Mouse (Mus musculus): ENCODE measurements around the gene Col12a1. TPM values are rescaled to one million over a fixed set of nuclear protein-coding genes. Genes with fewer than 3 reads are reported as not detected.
"Not testable (repeated sequence)": the region's sequence is repeated elsewhere in the genome, so short reads cannot be mapped to it uniquely, and the experiment has no call there.

Col12a1 gene
- polyA plus RNA-seq, 1 experiment from 2014 or later = 7.3 TPM

DNA sequence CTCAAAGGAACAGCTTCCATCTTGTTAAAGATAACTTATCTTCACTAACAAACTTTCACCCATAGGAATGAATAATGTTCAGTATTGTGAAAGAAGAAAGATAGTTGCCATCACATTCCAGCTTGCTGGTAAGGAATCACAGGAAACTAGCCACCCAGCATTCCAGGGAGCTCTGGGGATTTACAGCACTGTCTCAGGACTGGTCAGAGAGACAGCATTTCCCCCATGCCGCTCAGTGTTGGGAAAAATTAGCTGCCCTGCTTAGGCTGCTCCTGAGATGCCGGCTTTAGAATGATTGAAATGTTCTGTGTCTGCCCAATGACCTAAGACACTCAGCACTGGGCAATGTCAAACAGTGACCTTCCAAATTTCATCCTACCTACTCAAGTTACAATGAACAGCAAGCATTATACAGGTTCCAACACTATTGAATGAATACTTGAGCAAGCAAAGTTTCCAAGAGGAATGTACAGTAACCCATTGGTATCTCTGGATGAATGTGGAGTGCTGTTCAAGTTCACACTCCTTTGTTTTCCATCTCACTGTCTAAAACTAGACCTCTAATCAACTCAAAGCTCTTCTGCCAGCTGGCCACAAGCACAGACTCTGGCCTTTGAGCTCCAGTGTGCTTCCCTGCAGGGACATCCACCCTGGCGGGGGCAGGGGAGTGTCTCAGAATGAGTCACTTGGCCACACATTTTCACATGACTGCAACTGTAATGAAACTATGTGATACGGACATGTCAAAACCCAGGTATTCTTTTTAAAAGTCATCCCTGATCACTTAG is 38.0 kb downstream of the Col12a1 start:
- H3K4me1 ChIP-seq = peaks cover 8% of the 10 kb centered on the region
- no peaks in the 10 kb centered on the region for H3K36me3 ChIP-seq (replicated peaks)
- WGBS = 56% methylated on average over 4 of the region's 4 CpGs
- H3K27me3 ChIP-seq (replicated peaks; ENCODE audit: low read depth, poor library complexity, severe bottlenecking) = no peaks in the 10 kb centered on the region
- H3K4me3 ChIP-seq = no peak overlapping the region
- no peak overlapping the region for H3K27ac ChIP-seq (replicated peaks)
- H3K9me3 ChIP-seq = no peaks in the 10 kb centered on the region
- DNase-seq (ENCODE audit: low spot score) = no peak

DNA sequence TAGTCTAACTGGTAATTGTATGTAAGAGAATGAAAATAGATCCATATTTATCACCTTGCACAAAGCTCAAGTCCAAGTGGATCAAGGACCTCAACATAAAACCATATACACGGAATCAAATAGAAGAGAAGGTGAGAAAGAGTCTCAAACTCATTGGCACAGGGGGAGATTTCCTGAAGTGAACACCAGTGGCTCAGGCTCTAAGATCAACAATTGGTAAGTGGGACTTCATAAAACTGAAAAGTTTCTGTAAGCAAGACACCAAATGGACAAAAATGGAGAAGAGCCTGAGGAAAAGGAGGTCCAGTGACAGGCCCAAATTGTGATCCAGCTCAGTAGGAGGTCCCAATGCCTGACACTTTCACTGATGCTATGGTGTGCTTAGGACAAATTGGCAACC is 49.8 kb downstream of the Col12a1 start:
- H3K4me1 ChIP-seq; H3K27ac ChIP-seq (replicated peaks); H3K9me3 ChIP-seq; H3K36me3 ChIP-seq (replicated peaks); H3K4me3 ChIP-seq; DNase-seq (ENCODE audit: low spot score); H3K27me3 ChIP-seq (replicated peaks; ENCODE audit: low read depth, poor library complexity, severe bottlenecking): not testable (repeated sequence)
- WGBS = 83% methylated on average over 1 of the region's 1 CpGs

GRCm38 (mm10) chr9:79653327-79654150 is 65.1 kb downstream of the Col12a1 start:
- Histone ChIP-seq H3K27me3 (replicated peaks; ENCODE audit: low read depth, poor library complexity, severe bottlenecking) (no peaks in the 10 kb centered on the region), H3K9me3 (no peaks in the 10 kb centered on the region), H3K4me3 (no peak overlapping the region), H3K27ac (replicated peaks) (no peak overlapping the region), H3K4me1 (no peaks in the 10 kb centered on the region), H3K36me3 (replicated peaks) (no peaks in the 10 kb centered on the region)
- WGBS = 87% methylated on average over 16 of the region's 16 CpGs
- no peak for DNase-seq (ENCODE audit: low spot score)

DNA sequence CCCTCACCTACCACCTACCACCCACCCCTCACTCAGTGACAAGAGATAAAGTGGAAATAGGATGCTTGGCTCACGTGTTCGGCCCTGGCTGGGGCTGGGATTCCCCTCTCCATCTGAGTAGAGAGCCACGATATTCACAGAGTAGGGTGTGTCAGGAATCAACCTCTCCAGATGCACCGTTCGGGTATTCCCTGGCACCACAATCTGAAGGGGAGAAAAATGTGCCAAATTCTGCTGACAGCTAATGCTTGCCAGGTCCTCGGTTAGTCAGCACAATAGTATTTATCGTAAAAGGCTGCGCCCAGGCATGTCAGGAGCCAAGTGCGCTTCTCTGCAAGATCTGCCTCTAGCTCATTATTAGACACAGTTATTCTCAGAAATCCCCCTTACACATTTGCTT is 70.0 kb downstream of the Col12a1 start:
- no peaks in the 10 kb centered on the region for H3K4me1 ChIP-seq
- H3K36me3 ChIP-seq (replicated peaks) = no peaks in the 10 kb centered on the region
- DNase-seq (ENCODE audit: low spot score) = no peak
- 91% methylated on average over 9 of the region's 9 CpGs for WGBS
- no peaks in the 10 kb centered on the region for H3K27me3 ChIP-seq (replicated peaks; ENCODE audit: low read depth, poor library complexity, severe bottlenecking)
- H3K9me3 ChIP-seq = no peaks in the 10 kb centered on the region
- H3K27ac ChIP-seq (replicated peaks) = no peak overlapping the region
- no peak overlapping the region for H3K4me3 ChIP-seq

DNA sequence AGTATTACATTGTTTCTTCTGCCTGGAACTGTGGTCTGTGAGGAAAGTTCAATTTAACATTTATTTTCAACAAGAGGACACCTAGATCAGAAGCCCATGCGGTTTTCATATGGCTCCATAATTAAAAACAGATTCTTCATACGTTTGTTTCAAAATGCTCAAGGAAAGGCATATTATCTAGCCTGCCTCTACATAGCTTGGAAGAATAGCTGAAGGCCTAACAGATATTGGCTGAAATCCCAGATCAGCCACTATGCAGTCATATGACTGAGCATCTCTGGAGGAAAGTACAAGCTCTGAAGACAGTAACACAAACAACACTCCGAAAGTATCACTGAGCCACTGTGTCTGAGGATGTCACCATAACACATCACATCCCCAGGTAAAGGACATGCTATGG is 72.9 kb downstream of the Col12a1 start:
- H3K27ac ChIP-seq (replicated peaks) = no peak overlapping the region
- no peak overlapping the region for H3K4me3 ChIP-seq
- no peaks in the 10 kb centered on the region for H3K36me3 ChIP-seq (replicated peaks)
- no peaks in the 10 kb centered on the region for H3K27me3 ChIP-seq (replicated peaks; ENCODE audit: low read depth, poor library complexity, severe bottlenecking)
- no peak for DNase-seq (ENCODE audit: low spot score)
- H3K4me1 ChIP-seq = no peaks in the 10 kb centered on the region
- 61% methylated on average over 3 of the region's 3 CpGs for WGBS
- H3K9me3 ChIP-seq = no peaks in the 10 kb centered on the region

DNA sequence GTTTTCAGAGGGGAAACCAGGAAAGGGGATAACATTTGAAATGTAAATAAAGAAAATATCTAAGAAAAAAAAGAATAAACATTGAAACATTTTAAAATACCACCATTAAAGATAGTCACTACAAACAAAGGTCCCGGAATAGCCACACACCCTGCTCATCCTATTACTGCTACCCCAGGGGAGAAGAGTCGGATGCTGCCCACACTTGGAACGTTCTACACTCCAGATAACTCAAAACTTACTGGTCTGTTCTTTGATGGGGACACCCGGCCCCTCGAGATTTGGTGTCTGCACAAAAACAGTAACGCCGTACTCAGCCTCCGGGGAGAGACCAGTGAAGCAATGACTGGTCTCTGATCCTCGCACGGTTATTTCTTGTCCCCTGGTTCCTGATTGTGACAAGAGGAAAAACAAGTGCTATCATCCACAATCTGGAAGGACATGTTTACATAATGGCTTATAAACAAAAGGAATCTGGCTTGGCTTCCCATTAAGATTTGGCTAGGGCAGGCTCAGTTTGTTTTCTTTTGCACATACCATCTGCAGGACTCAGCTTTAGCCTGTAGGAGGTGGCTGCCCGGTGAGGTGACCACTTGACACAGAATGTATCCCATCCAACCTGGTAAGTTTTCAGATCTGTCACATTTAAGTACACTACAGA is 79.1 kb downstream of the Col12a1 start:
- 67% methylated on average over 11 of the region's 11 CpGs for WGBS

GRCm38 (mm10) chr9:79637879-79638278 is 80.8 kb downstream of the Col12a1 start:
- 69% methylated on average over 4 of the region's 4 CpGs for WGBS
- H3K27me3 ChIP-seq (replicated peaks; ENCODE audit: low read depth, poor library complexity, severe bottlenecking) = no peaks in the 10 kb centered on the region
- DNase-seq (ENCODE audit: low spot score) = no peak
- no peak overlapping the region for H3K27ac ChIP-seq (replicated peaks)
- no peaks in the 10 kb centered on the region for H3K36me3 ChIP-seq (replicated peaks)
- H3K4me3 ChIP-seq = no peak overlapping the region
- H3K9me3 ChIP-seq = no peaks in the 10 kb centered on the region
- H3K4me1 ChIP-seq = no peaks in the 10 kb centered on the region

More for the DNA sequence above, 79.1 kb downstream of the Col12a1 start:
- no peaks in the 10 kb centered on the region for H3K27me3 ChIP-seq (replicated peaks; ENCODE audit: low read depth, poor library complexity, severe bottlenecking)
- no peak overlapping the region for H3K4me3 ChIP-seq
- H3K4me1 ChIP-seq = no peaks in the 10 kb centered on the region
- no peak for DNase-seq (ENCODE audit: low spot score)
- H3K36me3 ChIP-seq (replicated peaks) = no peaks in the 10 kb centered on the region
- no peak overlapping the region for H3K27ac ChIP-seq (replicated peaks)
- no peaks in the 10 kb centered on the region for H3K9me3 ChIP-seq

DNA sequence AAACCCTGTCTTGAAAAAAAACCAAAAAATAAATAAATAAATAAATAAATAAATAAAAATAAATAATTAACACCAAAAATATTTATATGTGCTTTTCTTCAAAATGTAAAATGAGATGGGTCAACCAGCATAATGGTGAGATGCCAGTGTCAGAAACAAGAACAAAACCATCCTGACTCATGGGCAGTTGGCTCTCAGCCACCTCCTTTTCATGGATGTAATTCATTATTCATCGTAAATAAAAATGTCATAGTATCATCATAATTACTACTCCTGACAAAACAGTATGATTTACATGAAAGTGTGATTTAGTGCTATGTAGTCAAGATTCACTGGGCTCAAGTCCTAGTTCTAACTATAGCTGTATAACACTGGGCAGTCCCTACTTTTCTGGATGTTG is 84.6 kb downstream of the Col12a1 start:
- 99% methylated on average over 1 of the region's 1 CpGs for WGBS
- H3K4me3 ChIP-seq = no peak overlapping the region
- peaks cover under 1% of the 10 kb centered on the region; the same call in 1 of the 2 replicates for H3K4me1 ChIP-seq
- no peak overlapping the region for H3K27ac ChIP-seq (replicated peaks)
- no peaks in the 10 kb centered on the region for H3K36me3 ChIP-seq (replicated peaks)
- H3K27me3 ChIP-seq (replicated peaks; ENCODE audit: low read depth, poor library complexity, severe bottlenecking) = no peaks in the 10 kb centered on the region
- DNase-seq (ENCODE audit: low spot score) = no peak
- no peaks in the 10 kb centered on the region for H3K9me3 ChIP-seq

GRCm38 (mm10) chr9:79631186-79631585 is 87.4 kb downstream of the Col12a1 start:
- Histone ChIP-seq H3K27ac (replicated peaks) (no peak overlapping the region), H3K27me3 (replicated peaks; ENCODE audit: low read depth, poor library complexity, severe bottlenecking) (no peaks in the 10 kb centered on the region), H3K36me3 (replicated peaks) (0 out of 2 replicates have a peak, but pooled peaks cover 3% of the 10 kb centered on the region), H3K4me1 (peaks cover 2% of the 10 kb centered on the region; the same call in 1 of the 2 replicates), H3K9me3 (no peaks in the 10 kb centered on the region), H3K4me3 (no peak overlapping the region)
- DNase-seq (ENCODE audit: low spot score) = no peak
- 90% methylated on average over 7 of the region's 7 CpGs for WGBS

DNA sequence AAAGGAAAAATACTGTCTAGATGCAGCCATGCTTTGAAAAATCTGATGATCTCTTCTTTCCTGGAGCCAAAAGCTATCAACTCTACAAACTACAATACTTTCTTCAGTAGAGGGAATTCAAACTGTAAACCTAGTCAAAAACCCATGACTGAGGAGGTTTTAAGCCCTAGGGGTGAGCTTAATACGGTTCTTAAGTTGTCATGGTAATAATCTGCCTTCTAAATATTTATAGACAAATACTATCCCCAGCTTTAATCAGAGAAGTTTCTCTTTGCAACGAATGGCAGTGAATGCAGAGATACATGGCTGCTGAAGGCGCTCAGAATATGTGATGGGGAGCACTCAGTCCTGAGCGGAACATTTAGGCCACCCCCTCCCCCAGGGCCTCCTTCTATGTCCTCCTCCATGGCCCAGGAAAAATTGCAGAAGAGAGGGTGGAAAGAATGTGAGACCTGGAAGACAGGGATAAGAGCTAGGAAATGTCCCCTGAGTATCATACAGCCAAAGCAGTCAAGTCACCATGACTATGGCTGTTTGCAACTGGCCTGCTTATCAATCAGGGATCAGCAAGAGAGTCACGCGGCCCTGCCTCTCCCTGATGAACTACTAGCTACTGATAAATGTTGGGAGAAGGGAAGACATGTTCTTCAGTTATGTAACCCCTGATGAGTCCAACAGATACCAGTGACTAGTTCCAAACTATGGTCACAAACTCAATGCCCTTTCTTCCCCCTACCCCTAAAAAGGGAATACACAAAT is 99.6 kb downstream of the Col12a1 start:
- no peak for DNase-seq (ENCODE audit: low spot score)
- whole genome bisulfite sequencing = 92% methylated on average over 6 of the region's 6 CpGs

DNA sequence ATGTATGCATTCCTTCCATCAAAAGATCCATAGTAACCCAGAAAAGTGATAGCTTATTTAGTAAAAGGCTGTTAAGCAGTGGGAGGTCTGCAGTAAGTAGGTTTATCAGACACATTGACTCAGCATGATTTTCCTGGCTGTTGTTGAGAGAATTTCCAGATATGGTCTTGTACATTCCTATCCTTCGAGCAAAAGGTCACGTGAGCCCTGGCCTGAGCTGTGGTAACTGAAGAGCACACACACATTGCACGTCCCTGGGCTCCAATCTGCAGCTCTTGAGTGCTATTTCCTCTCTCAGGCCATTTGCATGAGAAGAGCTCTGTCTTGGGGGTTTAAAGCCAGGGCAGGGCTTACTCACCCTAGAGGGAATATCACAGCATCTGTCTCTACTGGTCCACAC is 101.3 kb downstream of the Col12a1 start:
- no peak overlapping the region for H3K27ac ChIP-seq (replicated peaks)
- H3K4me1 ChIP-seq = no peaks in the 10 kb centered on the region; the same call in 1 of the 2 replicates
- no peak overlapping the region for H3K4me3 ChIP-seq
- no peaks in the 10 kb centered on the region for H3K27me3 ChIP-seq (replicated peaks; ENCODE audit: low read depth, poor library complexity, severe bottlenecking)
- no peaks in the 10 kb centered on the region for H3K9me3 ChIP-seq
- H3K36me3 ChIP-seq (replicated peaks) = no peaks in the 10 kb centered on the region
- 26% methylated on average over 3 of the region's 3 CpGs for WGBS
- DNase-seq (ENCODE audit: low spot score) = peak; percentile 22

More for the DNA sequence above, 99.6 kb downstream of the Col12a1 start:
- no peaks in the 10 kb centered on the region for H3K9me3 ChIP-seq
- no peaks in the 10 kb centered on the region; the same call in 1 of the 2 replicates for H3K4me1 ChIP-seq
- H3K27me3 ChIP-seq (replicated peaks; ENCODE audit: low read depth, poor library complexity, severe bottlenecking) = no peaks in the 10 kb centered on the region
- H3K27ac ChIP-seq (replicated peaks) = no peak overlapping the region
- no peaks in the 10 kb centered on the region for H3K36me3 ChIP-seq (replicated peaks)
- H3K4me3 ChIP-seq = no peak overlapping the region

GRCm38 (mm10) chr9:79616040-79616439 is 102.6 kb downstream of the Col12a1 start:
- Histone ChIP-seq H3K4me1 (no peaks in the 10 kb centered on the region; the same call in 1 of the 2 replicates), H3K27me3 (replicated peaks; ENCODE audit: low read depth, poor library complexity, severe bottlenecking) (no peaks in the 10 kb centered on the region), H3K4me3 (no peak overlapping the region), H3K36me3 (replicated peaks) (no peaks in the 10 kb centered on the region), H3K27ac (replicated peaks) (no peak overlapping the region), H3K9me3 (no peaks in the 10 kb centered on the region)
- DNase-seq (ENCODE audit: low spot score) = no peak
- WGBS = 82% methylated on average over 5 of the region's 5 CpGs

All from embryonic facial prominence, embryonic 10.5 days (tissue).